Mouse (Mus musculus) lung, postnatal 4 days (tissue): ENCODE results near the gene Pecam1.
"Not testable (repeated sequence)": the region's sequence is repeated elsewhere in the genome, so short reads cannot be mapped to it uniquely, and the experiment has no call there.

Experiments
- DNase-seq, 2 experiments: peaks; one replicate each; pipeline ENCODE4 v3.0.0; 2021

Gene Pecam1

GRCm38 (mm10) chr11:106770195-106770974, 20.0 kb upstream of the Pecam1 start:
- peak in 1 of 2 experiments; percentile 40 for DNase-seq

GRCm38 (mm10) chr11:106767516-106767915, 17.1 kb upstream of the Pecam1 start:
- no peak for DNase-seq

GRCm38 (mm10) chr11:106766611-106767162, 16.3 kb upstream of the Pecam1 start:
- no peak for DNase-seq

GRCm38 (mm10) chr11:106762800-106763185, 12.4 kb upstream of the Pecam1 start:
- no peak for DNase-seq

GRCm38 (mm10) chr11:106762139-106762799, 11.8 kb upstream of the Pecam1 start:
- DNase-seq: peak; percentile 66 to 81

- DNase-seq: no peak
Observed at GRCm38 (mm10) chr11:106760511-106760910, 10.1 kb upstream of the Pecam1 start.

GRCm38 (mm10) chr11:106759028-106759427, 8.6 kb upstream of the Pecam1 start:
- no peak for DNase-seq

GRCm38 (mm10) chr11:106755583-106755982, 5.2 kb upstream of the Pecam1 start:
- DNase-seq: no peak

- DNase-seq: no peak
Observed at GRCm38 (mm10) chr11:106753314-106753713, 2.9 kb upstream of the Pecam1 start.

GRCm38 (mm10) chr11:106752103-106752502, 1.7 kb upstream of the Pecam1 start:
- peak; percentile 60 to 66 for DNase-seq

- no peak for DNase-seq
Observed at GRCm38 (mm10) chr11:106751039-106752018, 901 bp upstream of the Pecam1 start, which contains the start of gene Milr1. Gene Milr1 (plus strand): TSS chr11:106751226.

- not testable (repeated sequence) for DNase-seq
Observed at GRCm38 (mm10) chr11:106749557-106750120, 789 bp downstream of the Pecam1 start.

- DNase-seq: no peak
Observed at GRCm38 (mm10) chr11:106744949-106745348, 5.5 kb downstream of the Pecam1 start.

GRCm38 (mm10) chr11:106742388-106742841, 8.0 kb downstream of the Pecam1 start:
- DNase-seq: no peak

GRCm38 (mm10) chr11:106741826-106742225, 8.6 kb downstream of the Pecam1 start:
- DNase-seq: no peak

GRCm38 (mm10) chr11:106741232-106741631, 9.2 kb downstream of the Pecam1 start:
- peak in 1 of 2 experiments; percentile 43 for DNase-seq

- not testable (repeated sequence) for DNase-seq
Observed at GRCm38 (mm10) chr11:106740724-106741123, 9.7 kb downstream of the Pecam1 start.

GRCm38 (mm10) chr11:106739116-106739515, 11.3 kb downstream of the Pecam1 start:
- peak in 1 of 2 experiments; percentile 17 for DNase-seq

GRCm38 (mm10) chr11:106737178-106737621, 13.2 kb downstream of the Pecam1 start:
- peak; percentile 33 to 63 for DNase-seq

- DNase-seq: no peak
Observed at GRCm38 (mm10) chr11:106736614-106737013, 13.8 kb downstream of the Pecam1 start.

GRCm38 (mm10) chr11:106730714-106731113, 19.7 kb downstream of the Pecam1 start:
- no peak for DNase-seq

- DNase-seq: no peak
Observed at GRCm38 (mm10) chr11:106729656-106730055, 20.8 kb downstream of the Pecam1 start.
